Mouse (Mus musculus) lung, embryonic 14.5 days (tissue): ENCODE data around the gene Svop. TPM values are rescaled to one million over a fixed set of nuclear protein-coding genes. Genes with fewer than 3 reads are reported as not detected.

ENCODE experiments used
- ATAC-seq: fragments of 200-750 bp; cut with Nextera tagmentation; 2 replicates; pipeline ENCODE4 v1.8.0; 2017; ENCODE audit warnings: mild to moderate bottlenecking, moderate TSS enrichment, moderate library complexity; ENCODE audit not compliant: insufficient read depth
- DNase-seq: peaks from one replicate; pipeline ENCODE4 v3.0.0-alpha.2; 2015
- H3K27ac ChIP-seq: fragments of 300-500 bp; sonication (generic); 2 replicates; pipeline ENCODE4 v1.5.1; 2014; ENCODE audit warnings: low read depth, mild to moderate bottlenecking, moderate library complexity
- H3K27me3 ChIP-seq: fragments of 300-500 bp; sonication (generic); 2 replicates; pipeline ENCODE4 v1.6.1; 2014; ENCODE audit warnings: low read length, control low read depth; ENCODE audit not compliant: insufficient read depth
- H3K36me3 ChIP-seq: fragments of 300-500 bp; sonication (generic); 2 replicates; pipeline ENCODE4 v1.6.1; 2014; ENCODE audit warnings: control low read depth; ENCODE audit not compliant: insufficient read depth
- H3K4me1 ChIP-seq: fragments of 300-500 bp; sonication (generic); 2 replicates; pipeline ENCODE4 v1.6.1; 2014; ENCODE audit warnings: antibody characterized with exemption, control low read depth; ENCODE audit not compliant: insufficient read depth
- H3K4me2 ChIP-seq: fragments of 300-500 bp; sonication (generic); 2 replicates; pipeline ENCODE4 v1.6.1; 2014; ENCODE audit warnings: mild to moderate bottlenecking
- H3K4me3 ChIP-seq: fragments of 300-500 bp; sonication (generic); 2 replicates; pipeline ENCODE4 v1.5.1; 2014; ENCODE audit warnings: low read depth, low read length
- H3K9ac ChIP-seq: fragments of 300-500 bp; sonication (generic); 2 replicates; pipeline ENCODE4 v1.6.1; 2014
- H3K9me3 ChIP-seq: fragments of 300-500 bp; sonication (generic); 2 replicates; pipeline ENCODE4 v1.6.1; 2016; ENCODE audit warnings: low read depth, low read length, control low read depth
- CTCF ChIP-seq: IDR thresholded peaks from 2 replicates; pipeline ENCODE4 v1.5.1; 2016; ENCODE audit warnings: antibody characterized with exemption, low read depth
- WGBS: fragments of 180-500 bp; shearing (Covaris S2); extraction: QIAGEN DNeasy Blood & Tissue Kit; methylation state at CpG from one replicate; pipeline ENCODE4 v1.1.7; 2014; 5-methylcytosine and 5-hydroxymethylcytosine counted together
- polyA plus RNA-seq: library from polyadenylated mRNA; unstranded; fragments of >200 nt; fragmentation: Nextera tagmentation; extraction: Ambion mirVana; gene quantifications from 2 replicates; pipeline ENCODE4 v1.2.1, GENCODE M21; 2014

The Svop gene
- polyA plus RNA-seq, 1 experiment from 2014 or later: 0.22 TPM

GRCm38 (mm10) chr5:114085501-114085900 lies 5.9 kb downstream of the Svop start:
- WGBS: 64% methylated on average over 14 of the region's 14 CpGs
- Histone ChIP-seq H3K27me3 (peaks cover 5% of the 10 kb centered on the region; the same call in 1 of the 2 replicates), H3K36me3 (no peaks in the 10 kb centered on the region), H3K4me1 (no peaks in the 10 kb centered on the region), H3K9me3 (no peaks in the 10 kb centered on the region), H3K4me3 (no peak overlapping the region), H3K9ac (no peak overlapping the region), H3K27ac (no peak overlapping the region), H3K4me2 (no peak overlapping the region)
- DNase-seq (no peak), ATAC-seq (no peak)
- TF ChIP-seq CTCF: no peak

- no peak for TF ChIP-seq CTCF
- Histone ChIP-seq H3K4me2 (no peak overlapping the region), H3K4me1 (no peaks in the 10 kb centered on the region), H3K27me3 (no peaks in the 10 kb centered on the region), H3K9ac (no peak overlapping the region), H3K4me3 (no peak overlapping the region), H3K36me3 (no peaks in the 10 kb centered on the region), H3K9me3 (no peaks in the 10 kb centered on the region), H3K27ac (no peak overlapping the region)
- DNase-seq (no peak), ATAC-seq (no peak)
- 64% methylated on average over 8 of the region's 8 CpGs for WGBS
Measured at GRCm38 (mm10) chr5:114077009-114077408, 14.4 kb downstream of the Svop start.

GRCm38 (mm10) chr5:114072262-114072661 lies 19.1 kb downstream of the Svop start:
- DNase-seq (no peak), ATAC-seq (no peak)
- Histone ChIP-seq H3K9me3 (no peaks in the 10 kb centered on the region), H3K36me3 (no peaks in the 10 kb centered on the region), H3K9ac (no peak overlapping the region), H3K27me3 (no peaks in the 10 kb centered on the region), H3K4me2 (no peak overlapping the region), H3K4me1 (no peaks in the 10 kb centered on the region), H3K4me3 (no peak overlapping the region), H3K27ac (no peak overlapping the region)
- no peak for TF ChIP-seq CTCF
- WGBS: 33% methylated on average over 2 of the region's 2 CpGs

GRCm38 (mm10) chr5:114070858-114071257 lies 20.5 kb downstream of the Svop start:
- H3K27me3 ChIP-seq: no peaks in the 10 kb centered on the region
- TF ChIP-seq CTCF: 0 out of 2 replicates have a peak, but pooled peaks have one; percentile 18
- H3K9ac ChIP-seq: no peak overlapping the region
- no peaks in the 10 kb centered on the region for H3K4me1 ChIP-seq
- 90% methylated on average over 4 of the region's 4 CpGs for WGBS
- no peaks in the 10 kb centered on the region for H3K9me3 ChIP-seq
- no peak overlapping the region for H3K4me2 ChIP-seq
- DNase-seq: no peak
- no peak for ATAC-seq
- no peaks in the 10 kb centered on the region for H3K36me3 ChIP-seq
- H3K4me3 ChIP-seq: no peak overlapping the region
- H3K27ac ChIP-seq: no peak overlapping the region

GRCm38 (mm10) chr5:114067982-114068381 lies 23.4 kb downstream of the Svop start:
- 62% methylated on average over 9 of the region's 9 CpGs for WGBS
- Histone ChIP-seq H3K4me3 (no peak overlapping the region), H3K9ac (no peak overlapping the region), H3K36me3 (no peaks in the 10 kb centered on the region), H3K9me3 (no peaks in the 10 kb centered on the region), H3K27me3 (no peaks in the 10 kb centered on the region), H3K27ac (no peak overlapping the region), H3K4me1 (no peaks in the 10 kb centered on the region), H3K4me2 (no peak overlapping the region)
- TF ChIP-seq CTCF: no peak
- ATAC-seq (no peak), DNase-seq (no peak)

GRCm38 (mm10) chr5:114067543-114067942 lies 23.8 kb downstream of the Svop start:
- 76% methylated on average over 9 of the region's 9 CpGs for WGBS
- H3K4me3 ChIP-seq: no peak overlapping the region
- DNase-seq (no peak), ATAC-seq (no peak)
- no peaks in the 10 kb centered on the region for H3K27me3 ChIP-seq
- no peak overlapping the region for H3K27ac ChIP-seq
- TF ChIP-seq CTCF: no peak
- H3K9ac ChIP-seq: no peak overlapping the region
- no peak overlapping the region for H3K4me2 ChIP-seq
- no peaks in the 10 kb centered on the region for H3K36me3 ChIP-seq
- no peaks in the 10 kb centered on the region for H3K9me3 ChIP-seq
- H3K4me1 ChIP-seq: no peaks in the 10 kb centered on the region

- no peak for TF ChIP-seq CTCF
- Histone ChIP-seq H3K4me2 (no peak overlapping the region), H3K27ac (no peak overlapping the region), H3K36me3 (no peaks in the 10 kb centered on the region), H3K9ac (no peak overlapping the region), H3K4me1 (no peaks in the 10 kb centered on the region), H3K4me3 (no peak overlapping the region), H3K27me3 (no peaks in the 10 kb centered on the region), H3K9me3 (no peaks in the 10 kb centered on the region)
- 27% methylated on average over 6 of the region's 6 CpGs for WGBS
- ATAC-seq: no peak
- no peak for DNase-seq
Measured at GRCm38 (mm10) chr5:114066601-114067000, 24.8 kb downstream of the Svop start.

- DNase-seq: no peak
- no peak for TF ChIP-seq CTCF
- Histone ChIP-seq H3K9ac (no peak within 1 kb of the TSS), H3K4me1 (no peaks in the 10 kb centered on the region), H3K4me2 (no peak within 1 kb of the TSS), H3K4me3 (no peak within 1 kb of the TSS), H3K27ac (no peak within 1 kb of the TSS), H3K9me3 (no peaks in the 10 kb centered on the region), H3K27me3 (no peaks in the 10 kb centered on the region), H3K36me3 (no peaks in the 10 kb centered on the region)
- no peak for ATAC-seq
- WGBS: 89% methylated on average over 6 of the region's 6 CpGs
Measured at GRCm38 (mm10) chr5:114065161-114065560, 26.2 kb downstream of the Svop start, which contains the start of gene Usp30. Usp30 (plus strand) TSS chr5:114065461.
